Mouse (Mus musculus) hindbrain, embryonic 10.5 days (tissue): ENCODE measurements around the gene Olfr1469. TPM values are rescaled to one million over a fixed set of nuclear protein-coding genes. Genes with fewer than 3 reads are reported as not detected.
"Not testable (repeated sequence)": the region's sequence is repeated elsewhere in the genome, so short reads cannot be mapped to it uniquely, and the experiment has no call there.

Experiments used
- DNase-seq: peaks from one replicate; pipeline ENCODE4 v3.0.0-alpha.2; 2017; ENCODE audit warnings: low spot score
- H3K27ac ChIP-seq: fragments of 300-500 bp; sonication (generic); 2 replicates; pipeline ENCODE4 v1.5.1; 2016; ENCODE audit warnings: mild to moderate bottlenecking, moderate library complexity
- H3K27me3 ChIP-seq: fragments of 300-500 bp; sonication (generic); 2 replicates; pipeline ENCODE4 v1.6.1; 2016; ENCODE audit warnings: mild to moderate bottlenecking; ENCODE audit not compliant: poor library complexity, insufficient read depth, severe bottlenecking
- H3K36me3 ChIP-seq: fragments of 300-500 bp; sonication (generic); 2 replicates; pipeline ENCODE4 v1.6.1; 2016; ENCODE audit warnings: mild to moderate bottlenecking, moderate library complexity
- H3K4me1 ChIP-seq: fragments of 300-500 bp; sonication (generic); replicated peaks from 2 replicates; pipeline ENCODE4 v1.6.1; 2016; ENCODE audit warnings: mild to moderate bottlenecking
- H3K4me3 ChIP-seq: fragments of 300-500 bp; sonication (generic); 2 replicates; pipeline ENCODE4 v1.5.1; 2016; ENCODE audit warnings: mild to moderate bottlenecking, moderate library complexity
- H3K9me3 ChIP-seq: fragments of 300-500 bp; sonication (generic); 2 replicates; pipeline ENCODE4 v1.6.1; 2016; ENCODE audit warnings: mild to moderate bottlenecking, moderate library complexity
- WGBS: fragments of 180-500 bp; shearing (Covaris S2); methylation state at CpG from one replicate; pipeline ENCODE4 v1.1.7; 2016; 5-methylcytosine and 5-hydroxymethylcytosine counted together
- polyA plus RNA-seq: library from polyadenylated mRNA; unstranded; fragments of >200 nt; fragmentation: Nextera tagmentation; extraction: Ambion mirVana; gene quantifications from 2 replicates; pipeline ENCODE4 v1.2.1, GENCODE M21; 2016

Olfr1469 gene
- polyA plus RNA-seq, result not detected in 2 replicates

GRCm38 (mm10) chr19:13407549-13407948 lies at the start of gene Olfr1469:
Olfr1469 (plus strand) TSS chr19:13407849.
- Histone ChIP-seq H3K27me3 (no peaks in the 10 kb centered on the region), H3K4me3 (no peak within 1 kb of the TSS)
- WGBS, result 77% methylated on average over 2 of the region's 2 CpGs

GRCm38 (mm10) chr19:13361936-13362335 lies 45.7 kb upstream of the Olfr1469 start, which contains the start of gene Olfr1467:
Olfr1467 (plus strand) TSS chr19:13362236.
- Histone ChIP-seq H3K27me3 (no peaks in the 10 kb centered on the region), H3K36me3 (no peaks in the 10 kb centered on the region), H3K9me3 (peaks cover 31% of the 10 kb centered on the region), H3K27ac (no peak within 1 kb of the TSS), H3K4me3 (no peak within 1 kb of the TSS), H3K4me1 (no peaks in the 10 kb centered on the region)
- DNase-seq, result no peak
- 83% methylated on average over 2 of the region's 2 CpGs for WGBS

More at GRCm38 (mm10) chr19:13407549-13407948, at the start of gene Olfr1469:
- Histone ChIP-seq H3K9me3 (peaks cover 32% of the 10 kb centered on the region; the same call in 1 of the 2 replicates), H3K4me1 (no peaks in the 10 kb centered on the region), H3K36me3 (no peaks in the 10 kb centered on the region), H3K27ac (no peak within 1 kb of the TSS)
- no peak for DNase-seq

GRCm38 (mm10) chr19:13443109-13443508 lies 35.5 kb downstream of the Olfr1469 start, which contains the start of gene Olfr1471:
Olfr1471 (plus strand) TSS chr19:13443409.
- not testable (repeated sequence) for H3K27ac ChIP-seq, DNase-seq, H3K36me3 ChIP-seq, H3K4me1 ChIP-seq, H3K4me3 ChIP-seq, H3K27me3 ChIP-seq, H3K9me3 ChIP-seq
- WGBS, result 71% methylated on average over 2 of the region's 2 CpGs

GRCm38 (mm10) chr19:13455986-13456385 lies 48.3 kb downstream of the Olfr1469 start, which contains the start of gene Olfr1472:
Olfr1472 (minus strand) TSS chr19:13456086.
- H3K36me3 ChIP-seq, result no peaks in the 10 kb centered on the region
- no peak within 1 kb of the TSS for H3K4me3 ChIP-seq
- no peaks in the 10 kb centered on the region for H3K27me3 ChIP-seq
- H3K9me3 ChIP-seq, result peaks cover 27% of the 10 kb centered on the region
- H3K27ac ChIP-seq, result no peak within 1 kb of the TSS
- no peak for DNase-seq
- 85% methylated on average over 1 of the region's 1 CpGs for WGBS
- H3K4me1 ChIP-seq, result no peaks in the 10 kb centered on the region

Other genes with a start within 250 kb of the Olfr1469 start
- not detected in 2 replicates for gene Olfr1461, start 244.8 kb upstream of the Olfr1469 start, polyA plus RNA-seq
- not detected in 2 replicates for gene Olfr1462, start 222.1 kb upstream of the Olfr1469 start, polyA plus RNA-seq
- gene Olfr1463, start 176.5 kb upstream of the Olfr1469 start, polyA plus RNA-seq, result not detected in 2 replicates
- not detected in 2 replicates for gene Olfr1465, start 92.3 kb upstream of the Olfr1469 start, polyA plus RNA-seq
- gene Olfr1466, start 69.0 kb upstream of the Olfr1469 start, polyA plus RNA-seq, result not detected in 2 replicates
- not detected in 2 replicates for gene Olfr1467, start 45.6 kb upstream of the Olfr1469 start, polyA plus RNA-seq
- gene Olfr1471, start 35.6 kb downstream of the Olfr1469 start, polyA plus RNA-seq, result not detected in 2 replicates
- gene Olfr1472, start 48.2 kb downstream of the Olfr1469 start, polyA plus RNA-seq, result not detected in 2 replicates
- gene Olfr1474, start 61.7 kb downstream of the Olfr1469 start, polyA plus RNA-seq, result not detected in 2 replicates
- gene Olfr1475, start 72.3 kb downstream of the Olfr1469 start, polyA plus RNA-seq, result not detected in 2 replicates
- not detected in 2 replicates for gene Olfr1477, start 92.7 kb downstream of the Olfr1469 start, polyA plus RNA-seq
- not detected in 2 replicates for gene Olfr1480, start 120.1 kb downstream of the Olfr1469 start, polyA plus RNA-seq
- not detected in 2 replicates for gene Olfr1484, start 175.7 kb downstream of the Olfr1469 start, polyA plus RNA-seq
- gene Olfr1487, start 209.5 kb downstream of the Olfr1469 start, polyA plus RNA-seq, result not detected in 2 replicates
- not detected in 2 replicates for gene Olfr1489, start 223.8 kb downstream of the Olfr1469 start, polyA plus RNA-seq
- gene Olfr1490, start 243.2 kb downstream of the Olfr1469 start, polyA plus RNA-seq, result not detected in 2 replicates